Mouse (Mus musculus): ENCODE data around the gene Acot8.

GRCm38 (mm10) chr2:164825521-164825920 is 20.8 kb upstream of the Acot8 start:
- no peak for TF ChIP-seq POLR2A (IDR thresholded peaks at IDR 0.05; ENCODE audit: low read depth, low read length)
- TF ChIP-seq CTCF (IDR thresholded peaks at IDR 0.05; ENCODE audit: extremely low read depth, insufficient read depth, insufficient read length, insufficient replicate concordance): no peak

All from spleen, adult 2 months (tissue).